Mouse (Mus musculus) urinary bladder, adult 2 months (tissue): Measurements from ENCODE around the gene Prdx2. TPM values are rescaled to one million over a fixed set of nuclear protein-coding genes. Genes with fewer than 3 reads are reported as not detected.

Experiments used
- DNase-seq: peaks from one replicate; pipeline ENCODE4 v3.0.0; 2022; ENCODE audit warnings: low spot score
- polyA plus RNA-seq: library from polyadenylated mRNA; depleted of rRNA; stranded (reverse); fragments of >200 nt; gene quantifications from 2 replicates; pipeline ENCODE4 v1.2.3, GENCODE M21; 2012; rRNA removed

Prdx2 gene
- 215 and 231 TPM in 2 replicates for polyA plus RNA-seq

GRCm38 (mm10) chr8:84969241-84970134, at the start of gene Prdx2, which contains the start of the genes Gm49661 and Rnaseh2a:
Prdx2 (plus strand) TSS chr8:84969587.
Gm49661 (minus strand) TSS chr8:84969433.
Rnaseh2a (minus strand) TSS chr8:84969767.
- DNase-seq = no peak

GRCm38 (mm10) chr8:84921596-84921995, 47.8 kb upstream of the Prdx2 start:
- DNase-seq = no peak

- DNase-seq = no peak
Observed at GRCm38 (mm10) chr8:84925557-84925956, 43.8 kb upstream of the Prdx2 start.

GRCm38 (mm10) chr8:84927513-84927912, 41.9 kb upstream of the Prdx2 start:
- DNase-seq = no peak

- no peak for DNase-seq
Observed at GRCm38 (mm10) chr8:84928456-84929306, 40.7 kb upstream of the Prdx2 start.

GRCm38 (mm10) chr8:84930582-84930981, 38.8 kb upstream of the Prdx2 start:
- DNase-seq = no peak

GRCm38 (mm10) chr8:84933767-84934559, 35.4 kb upstream of the Prdx2 start:
- no peak for DNase-seq

- no peak for DNase-seq
Observed at GRCm38 (mm10) chr8:84934860-84935259, 34.5 kb upstream of the Prdx2 start.

GRCm38 (mm10) chr8:84935489-84935888, 33.9 kb upstream of the Prdx2 start:
- no peak for DNase-seq

- no peak for DNase-seq
Observed at GRCm38 (mm10) chr8:84936041-84936961, 33.1 kb upstream of the Prdx2 start.

- DNase-seq = peak; percentile 47
Observed at GRCm38 (mm10) chr8:84936962-84937546, 32.3 kb upstream of the Prdx2 start, which contains the start of gene Mast1. Mast1 (minus strand) TSS chr8:84937359.

GRCm38 (mm10) chr8:84937620-84938485, 31.5 kb upstream of the Prdx2 start:
- DNase-seq = no peak

- no peak for DNase-seq
Observed at GRCm38 (mm10) chr8:84943699-84944098, 25.7 kb upstream of the Prdx2 start.

- DNase-seq = no peak
Observed at GRCm38 (mm10) chr8:84944478-84945160, 24.8 kb upstream of the Prdx2 start.

- no peak for DNase-seq
Observed at GRCm38 (mm10) chr8:84945235-84945632, 24.2 kb upstream of the Prdx2 start.

- DNase-seq = no peak
Observed at GRCm38 (mm10) chr8:84945633-84946527, 23.5 kb upstream of the Prdx2 start.

GRCm38 (mm10) chr8:84946528-84947240, 22.7 kb upstream of the Prdx2 start, which contains the start of gene Rtbdn:
Rtbdn (plus strand) TSS chr8:84946991.
- no peak for DNase-seq
